Mouse (Mus musculus) retina, adult 2 months (tissue): Measurements from ENCODE around the gene Olfr714.
"Not testable (repeated sequence)": the region's sequence is repeated elsewhere in the genome, so short reads cannot be mapped to it uniquely, and the experiment has no call there.

ENCODE experiments used
- DNase-seq: peaks from one replicate; pipeline ENCODE4 v3.0.0-alpha.2; 2012; ENCODE audit warnings: low read depth, low spot score

Olfr714 gene

GRCm38 (mm10) chr7:107070681-107071080 lies at the start of gene Olfr714:
Gene Olfr714 (plus strand): TSS chr7:107070981.
- no peak for DNase-seq

DNA sequence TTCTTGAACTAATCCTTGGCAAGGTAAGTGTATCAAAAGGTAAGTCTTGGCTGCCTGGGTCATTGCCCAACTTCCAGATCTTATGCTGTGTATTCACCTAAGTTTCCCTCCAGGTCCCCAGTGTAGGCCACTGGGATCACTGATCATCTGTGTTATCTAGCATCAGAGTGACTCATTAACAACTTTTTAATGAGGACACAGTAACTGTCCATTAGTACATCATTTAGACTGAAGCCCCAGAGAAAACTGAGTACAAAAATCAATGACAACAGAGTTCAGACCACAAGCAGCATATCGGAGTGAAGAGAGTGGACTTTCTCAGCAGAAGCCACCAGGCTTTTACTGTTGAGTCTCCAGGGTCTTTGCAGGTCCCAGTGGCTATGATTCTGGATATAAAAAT lies 39.9 kb upstream of the Olfr714 start, which contains the start of gene Olfr713:
Olfr713 (plus strand) TSS at position 301 of the 400 bp plus-strand sequence.
- DNase-seq: no peak

GRCm38 (mm10) chr7:107039934-107040563 lies 30.7 kb upstream of the Olfr714 start:
- no peak for DNase-seq

DNA sequence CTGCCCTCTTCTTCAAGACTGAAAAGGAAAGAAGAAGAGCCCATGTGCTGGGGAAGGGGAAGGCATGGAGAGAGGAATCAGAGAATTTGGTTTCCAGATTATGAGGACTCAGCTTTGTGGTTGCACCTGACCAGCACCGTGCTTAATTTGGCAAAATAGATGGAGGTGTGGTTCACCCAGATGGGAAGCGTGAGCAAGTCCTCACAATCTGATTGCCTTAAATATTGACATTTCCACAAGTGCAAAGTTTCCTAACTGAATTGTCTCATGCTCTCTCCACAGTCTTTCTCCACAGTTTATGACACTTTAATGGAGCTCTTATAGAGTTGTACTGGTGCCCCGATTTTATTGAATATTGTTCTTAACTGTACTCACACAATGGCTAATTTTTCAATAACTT lies 27.6 kb upstream of the Olfr714 start:
- no peak for DNase-seq

DNA sequence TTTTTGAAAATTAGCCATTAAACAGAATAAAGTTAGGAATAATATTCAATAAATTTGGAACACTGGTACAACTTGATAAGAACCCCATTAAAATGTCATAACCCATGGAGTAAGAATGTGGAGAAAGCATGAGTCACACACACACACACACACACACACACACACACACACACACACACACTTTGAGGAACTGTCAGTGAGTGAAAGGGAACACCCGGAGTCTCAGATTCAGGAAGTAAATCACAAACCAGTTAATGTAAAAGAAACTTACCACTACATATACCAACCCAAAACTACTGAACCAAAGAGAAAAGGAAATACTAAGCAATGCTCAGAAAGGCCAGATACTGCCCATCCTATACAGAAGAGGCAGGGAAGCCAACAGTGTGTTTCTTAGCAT lies 26.4 kb upstream of the Olfr714 start:
- no peak for DNase-seq

DNA sequence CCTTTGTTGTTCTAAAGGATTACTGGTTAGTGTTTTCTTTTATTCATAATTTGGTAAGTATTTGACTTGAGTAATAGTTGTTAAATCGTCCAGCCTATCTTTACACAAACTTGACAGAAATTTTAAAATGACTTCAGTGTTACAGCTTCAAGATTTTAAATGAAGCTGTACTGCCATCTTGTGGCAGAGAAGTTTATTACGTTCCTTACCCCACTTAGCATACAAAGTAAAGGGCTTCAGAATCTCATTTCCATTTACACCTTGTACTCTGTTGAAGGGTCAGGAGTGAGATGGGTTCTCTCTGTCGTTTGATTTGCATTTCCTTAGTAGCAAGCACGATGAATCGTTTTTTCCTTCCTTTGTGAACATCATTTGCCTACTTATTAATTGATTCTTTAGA lies 24.9 kb upstream of the Olfr714 start:
- peak; percentile 9 for DNase-seq

DNA sequence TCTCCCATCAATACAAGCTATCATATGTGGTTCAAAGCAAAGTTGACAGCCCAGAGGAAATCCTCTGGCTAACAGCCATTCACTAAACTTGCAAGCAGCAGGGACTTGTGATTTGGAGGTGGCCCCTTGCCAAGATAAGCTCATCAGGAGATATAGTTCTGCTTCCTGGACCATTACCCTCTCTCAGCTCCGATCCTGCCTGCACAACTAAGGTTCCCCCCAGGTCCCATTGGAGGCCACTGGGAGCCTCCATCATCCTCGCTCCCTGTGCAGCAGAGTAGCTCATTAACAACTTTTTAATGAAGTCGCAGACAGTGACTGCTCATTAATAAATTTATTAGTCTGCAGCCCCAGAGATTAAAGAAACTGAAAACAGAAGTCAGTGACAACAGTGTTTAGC lies 23.2 kb upstream of the Olfr714 start:
- DNase-seq: no peak

GRCm38 (mm10) chr7:107092920-107093319 lies 22.1 kb downstream of the Olfr714 start, which contains the start of gene Olfr17:
Gene Olfr17 (plus strand): TSS chr7:107093220.
- no peak for DNase-seq

DNA sequence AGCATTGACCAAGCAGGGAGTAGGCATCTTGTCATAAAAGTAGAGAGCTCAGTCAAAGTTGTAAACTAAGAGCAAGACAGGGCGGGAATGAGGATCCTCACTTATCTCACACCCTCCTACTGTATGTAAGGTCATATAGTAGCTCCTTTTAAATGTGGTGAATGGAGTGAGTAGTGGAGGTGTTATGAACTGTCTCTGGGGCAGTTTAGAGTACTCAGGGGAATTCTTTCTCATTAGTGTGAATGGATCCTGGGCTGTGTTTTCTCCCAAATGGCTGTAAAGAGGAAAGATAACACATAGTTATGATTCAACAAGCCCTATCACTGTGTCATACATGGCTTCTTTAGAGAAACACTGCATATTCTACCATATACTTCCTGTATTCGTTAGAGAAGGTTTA lies 39.5 kb downstream of the Olfr714 start, which contains the start of gene Olfr715b:
Olfr715b (minus strand) TSS at position 101 of the 400 bp plus-strand sequence.
- DNase-seq: not testable (repeated sequence)
